Mouse (Mus musculus): ENCODE data around the gene Zfp341. TPM values are rescaled to one million over a fixed set of nuclear protein-coding genes. Genes with fewer than 3 reads are reported as not detected.
A peak's percentile ranks its signal among the peaks of the same experiment; 100 is the strongest.

Zfp341 gene
- total RNA-seq (2014; fragmentation: Nextera tagmentation) (5.4 and 7.4 TPM in 2 replicates), total RNA-seq (2017) (0.93 TPM in 2 replicates), polyA plus RNA-seq (2012) (10.2 and 11.1 TPM in 2 replicates)

- Histone ChIP-seq H3K9me3 (replicated peaks) (no peaks in the 10 kb centered on the region), H3K27me3 (ENCODE audit: insufficient read depth, low read length) (0 out of 2 replicates have a peak, but pooled peaks cover 4% of the 10 kb centered on the region), H3K4me1 (ENCODE audit: insufficient read depth, low read depth, low read length) (peaks cover 59% of the 10 kb centered on the region), H3K36me3 (replicated peaks) (peaks cover 7% of the 10 kb centered on the region), H3K4me3 (ENCODE audit: low read depth, low read length) (peak within 1 kb of the TSS; percentile 78)
- DNase-seq (ENCODE audit: low spot score): peak; percentile 88
- TF ChIP-seq CTCF (IDR thresholded peaks at IDR 0.05; ENCODE audit: low read depth, low read length) (peak; percentile 53; the same call in 1 of the 2 replicates), GATA2 (IDR thresholded peaks at IDR 0.05; ENCODE audit: borderline replicate concordance, low read depth, low read length) (no peak), TAL1 (conservative IDR thresholded peaks at IDR 0.05; ENCODE audit: low read depth, low read length) (no peak), POLR2AphosphoS5 (IDR thresholded peaks at IDR 0.05; ENCODE audit: insufficient replicate concordance, low read depth, low read length) (no peak)
- ATAC-seq (ENCODE audit: extremely low read depth, insufficient number of reproducible peaks, low FRiP score, poor library complexity, severe bottlenecking): peak; percentile 66
Observed at GRCm38 (mm10) chr2:154613118-154614115, at the start of gene Zfp341, which contains the start of gene 4930519P11Rik. Zfp341 (plus strand) TSS chr2:154613297. 4930519P11Rik (minus strand) TSS chr2:154613437.

- ATAC-seq (ENCODE audit: extremely low read depth, insufficient number of reproducible peaks, low FRiP score, poor library complexity, severe bottlenecking): no peak
- Histone ChIP-seq H3K4me1 (ENCODE audit: insufficient read depth, low read depth, low read length) (peaks cover 81% of the 10 kb centered on the region), H3K4me3 (ENCODE audit: low read depth, low read length) (no peak overlapping the region), H3K27me3 (ENCODE audit: insufficient read depth, low read length) (no peaks in the 10 kb centered on the region), H3K9me3 (replicated peaks) (no peaks in the 10 kb centered on the region), H3K36me3 (replicated peaks) (peaks cover 95% of the 10 kb centered on the region)
- no peak for DNase-seq (ENCODE audit: low spot score)
- TF ChIP-seq TAL1 (conservative IDR thresholded peaks at IDR 0.05; ENCODE audit: low read depth, low read length) (no peak), POLR2AphosphoS5 (IDR thresholded peaks at IDR 0.05; ENCODE audit: insufficient replicate concordance, low read depth, low read length) (no peak), GATA2 (IDR thresholded peaks at IDR 0.05; ENCODE audit: borderline replicate concordance, low read depth, low read length) (no peak), CTCF (IDR thresholded peaks at IDR 0.05; ENCODE audit: low read depth, low read length) (no peak), GATA1 (IDR thresholded peaks at IDR 0.05; ENCODE audit: borderline replicate concordance, low read length) (no peak)
Observed at GRCm38 (mm10) chr2:154563612-154564170, 49.4 kb upstream of the Zfp341 start.

GRCm38 (mm10) chr2:154565562-154565961 is 47.5 kb upstream of the Zfp341 start:
- Histone ChIP-seq H3K9me3 (replicated peaks) (no peaks in the 10 kb centered on the region), H3K4me1 (ENCODE audit: insufficient read depth, low read depth, low read length) (peaks cover 73% of the 10 kb centered on the region), H3K36me3 (replicated peaks) (peaks cover 78% of the 10 kb centered on the region), H3K27me3 (ENCODE audit: insufficient read depth, low read length) (no peaks in the 10 kb centered on the region), H3K4me3 (ENCODE audit: low read depth, low read length) (no peak overlapping the region)
- ATAC-seq (ENCODE audit: extremely low read depth, insufficient number of reproducible peaks, low FRiP score, poor library complexity, severe bottlenecking): no peak
- no peak for TF ChIP-seq TAL1 (conservative IDR thresholded peaks at IDR 0.05; ENCODE audit: low read depth, low read length)
- TF ChIP-seq POLR2AphosphoS5 (IDR thresholded peaks at IDR 0.05; ENCODE audit: insufficient replicate concordance, low read depth, low read length): no peak
- TF ChIP-seq CTCF (IDR thresholded peaks at IDR 0.05; ENCODE audit: low read depth, low read length): no peak
- TF ChIP-seq GATA1 (IDR thresholded peaks at IDR 0.05; ENCODE audit: borderline replicate concordance, low read length): no peak
- TF ChIP-seq GATA2 (IDR thresholded peaks at IDR 0.05; ENCODE audit: borderline replicate concordance, low read depth, low read length): no peak
- DNase-seq (ENCODE audit: low spot score): no peak

- Histone ChIP-seq H3K9me3 (replicated peaks) (no peaks in the 10 kb centered on the region), H3K4me3 (ENCODE audit: low read depth, low read length) (peak overlapping the region; percentile 48; the same call in 1 of the 2 replicates), H3K36me3 (replicated peaks) (peaks cover 67% of the 10 kb centered on the region), H3K27me3 (ENCODE audit: insufficient read depth, low read length) (no peaks in the 10 kb centered on the region), H3K4me1 (ENCODE audit: insufficient read depth, low read depth, low read length) (peaks cover 75% of the 10 kb centered on the region)
- no peak for ATAC-seq (ENCODE audit: extremely low read depth, insufficient number of reproducible peaks, low FRiP score, poor library complexity, severe bottlenecking)
- no peak for DNase-seq (ENCODE audit: low spot score)
- TF ChIP-seq GATA1 (IDR thresholded peaks at IDR 0.05; ENCODE audit: borderline replicate concordance, low read length): no peak
- TF ChIP-seq TAL1 (conservative IDR thresholded peaks at IDR 0.05; ENCODE audit: low read depth, low read length): no peak
- no peak for TF ChIP-seq POLR2AphosphoS5 (IDR thresholded peaks at IDR 0.05; ENCODE audit: insufficient replicate concordance, low read depth, low read length)
- no peak for TF ChIP-seq GATA2 (IDR thresholded peaks at IDR 0.05; ENCODE audit: borderline replicate concordance, low read depth, low read length)
- no peak for TF ChIP-seq CTCF (IDR thresholded peaks at IDR 0.05; ENCODE audit: low read depth, low read length)
Observed at GRCm38 (mm10) chr2:154566641-154567040, 46.5 kb upstream of the Zfp341 start.

- Histone ChIP-seq H3K27me3 (ENCODE audit: insufficient read depth, low read length) (no peaks in the 10 kb centered on the region), H3K4me3 (ENCODE audit: low read depth, low read length) (peak overlapping the region; percentile 89), H3K4me1 (ENCODE audit: insufficient read depth, low read depth, low read length) (peaks cover 82% of the 10 kb centered on the region), H3K9me3 (replicated peaks) (no peaks in the 10 kb centered on the region), H3K36me3 (replicated peaks) (peaks cover 57% of the 10 kb centered on the region)
- TF ChIP-seq GATA1 (IDR thresholded peaks at IDR 0.05; ENCODE audit: borderline replicate concordance, low read length) (no peak), CTCF (IDR thresholded peaks at IDR 0.05; ENCODE audit: low read depth, low read length) (no peak), GATA2 (IDR thresholded peaks at IDR 0.05; ENCODE audit: borderline replicate concordance, low read depth, low read length) (no peak), POLR2AphosphoS5 (IDR thresholded peaks at IDR 0.05; ENCODE audit: insufficient replicate concordance, low read depth, low read length) (no peak; the same call in 1 of the 2 replicates), TAL1 (conservative IDR thresholded peaks at IDR 0.05; ENCODE audit: low read depth, low read length) (no peak)
- ATAC-seq (ENCODE audit: extremely low read depth, insufficient number of reproducible peaks, low FRiP score, poor library complexity, severe bottlenecking) (no peak), DNase-seq (ENCODE audit: low spot score) (no peak)
Observed at GRCm38 (mm10) chr2:154567766-154568165, 45.3 kb upstream of the Zfp341 start.

Data from G1E (cell line).